Mouse (Mus musculus) limb, embryonic 11.5 days (tissue): ENCODE results near the gene Irs3. TPM values are rescaled to one million over a fixed set of nuclear protein-coding genes. Genes with fewer than 3 reads are reported as not detected.
A peak's percentile ranks its signal among the peaks of the same experiment; 100 is the strongest.

Experiments used
- ATAC-seq: fragments of 200-750 bp; cut with Nextera tagmentation; 2 replicates; pipeline ENCODE4 v1.8.0; 2017; ENCODE audit warnings: low read depth; ENCODE audit not compliant: insufficient number of reproducible peaks, low FRiP score, low TSS enrichment
- DNase-seq: peaks from one replicate; pipeline ENCODE4 v3.0.0-alpha.2; 2015; ENCODE audit warnings: low spot score
- H3K27ac ChIP-seq: fragments of 300-500 bp; sonication (generic); replicated peaks from 2 replicates; pipeline ENCODE4 v1.5.1; 2014; ENCODE audit warnings: low read depth, mild to moderate bottlenecking, low read length
- H3K27me3 ChIP-seq: fragments of 300-500 bp; sonication (generic); 2 replicates; pipeline ENCODE4 v1.6.1; 2014; ENCODE audit warnings: mild to moderate bottlenecking, low read length, mixed read lengths; ENCODE audit not compliant: control insufficient read depth, insufficient read depth
- H3K36me3 ChIP-seq: fragments of 300-500 bp; sonication (generic); 2 replicates; pipeline ENCODE4 v1.6.1; 2014; ENCODE audit warnings: mild to moderate bottlenecking, low read length, moderate library complexity, mixed read lengths; ENCODE audit not compliant: control insufficient read depth, insufficient read depth
- H3K4me1 ChIP-seq: fragments of 300-500 bp; sonication (generic); 2 replicates; pipeline ENCODE4 v1.6.1; 2014; ENCODE audit warnings: low read length, mixed read lengths; ENCODE audit not compliant: control insufficient read depth, insufficient read depth
- H3K4me2 ChIP-seq: fragments of 300-500 bp; sonication (generic); 2 replicates; pipeline ENCODE4 v1.6.1; 2014; ENCODE audit warnings: low read depth, mild to moderate bottlenecking, moderate library complexity; ENCODE audit not compliant: severe bottlenecking
- H3K4me3 ChIP-seq: fragments of 300-500 bp; sonication (generic); 2 replicates; pipeline ENCODE4 v1.5.1; 2014; ENCODE audit warnings: low read depth, low read length
- H3K9ac ChIP-seq: fragments of 300-500 bp; sonication (generic); 2 replicates; pipeline ENCODE4 v1.6.1; 2014; ENCODE audit warnings: mild to moderate bottlenecking, low read length
- H3K9me3 ChIP-seq: fragments of 300-500 bp; sonication (generic); 2 replicates; pipeline ENCODE4 v1.6.1; 2016; ENCODE audit warnings: low read length; ENCODE audit not compliant: control insufficient read depth
- whole genome bisulfite sequencing: fragments of 180-500 bp; shearing (Covaris S2); extraction: QIAGEN DNeasy Blood & Tissue Kit; methylation state at CpG from one replicate; pipeline ENCODE4 v1.1.7; 2014; 5-methylcytosine and 5-hydroxymethylcytosine counted together
- polyA plus RNA-seq: library from polyadenylated mRNA; unstranded; fragments of >200 nt; fragmentation: Nextera tagmentation; extraction: Ambion mirVana; gene quantifications from 2 replicates; pipeline ENCODE4 v1.2.1, GENCODE M21; 2014

The Irs3 gene
- polyA plus RNA-seq, 1 experiment from 2014 or later: 0.47 TPM

GRCm38 (mm10) chr5:137652474-137652873 is 7.0 kb upstream of the Irs3 start:
- Histone ChIP-seq H3K27ac (no peak overlapping the region), H3K4me1 (peaks cover 26% of the 10 kb centered on the region), H3K36me3 (peaks cover 6% of the 10 kb centered on the region), H3K9ac (no peak overlapping the region), H3K27me3 (no peaks in the 10 kb centered on the region), H3K4me2 (no peak overlapping the region), H3K4me3 (no peak overlapping the region), H3K9me3 (no peaks in the 10 kb centered on the region)
- WGBS: 17% methylated on average over 3 of the region's 3 CpGs
- peak; percentile 79 for DNase-seq
- ATAC-seq: no peak

GRCm38 (mm10) chr5:137649669-137650571 is 4.4 kb upstream of the Irs3 start:
- Histone ChIP-seq H3K4me1 (peaks cover 38% of the 10 kb centered on the region), H3K9ac (no peak overlapping the region), H3K27ac (0 out of 2 replicates have a peak overlapping the region, but pooled peaks have one; percentile 56), H3K9me3 (no peaks in the 10 kb centered on the region), H3K4me2 (no peak overlapping the region), H3K27me3 (peaks cover 6% of the 10 kb centered on the region), H3K36me3 (peaks cover 3% of the 10 kb centered on the region), H3K4me3 (no peak overlapping the region)
- no peak for ATAC-seq
- 12% methylated on average over 18 of the region's 18 CpGs for WGBS
- DNase-seq: peak; percentile 40

GRCm38 (mm10) chr5:137649251-137649650 is 3.7 kb upstream of the Irs3 start:
- Histone ChIP-seq H3K27ac (peak overlapping the region; percentile 56; the same call in 1 of the 2 replicates), H3K4me3 (no peak overlapping the region), H3K9ac (no peak overlapping the region), H3K27me3 (peaks cover 9% of the 10 kb centered on the region), H3K4me1 (peaks cover 39% of the 10 kb centered on the region), H3K9me3 (no peaks in the 10 kb centered on the region), H3K4me2 (no peak overlapping the region), H3K36me3 (0 out of 2 replicates have a peak, but pooled peaks cover 2% of the 10 kb centered on the region)
- ATAC-seq (no peak), DNase-seq (no peak)
- 48% methylated on average over 4 of the region's 4 CpGs for WGBS

- Histone ChIP-seq H3K4me2 (peak overlapping the region; percentile 18; the same call in 1 of the 2 replicates), H3K9ac (no peak overlapping the region), H3K27ac (peak overlapping the region; percentile 30; the same call in 1 of the 2 replicates), H3K4me3 (no peak overlapping the region), H3K4me1 (peaks cover 39% of the 10 kb centered on the region), H3K9me3 (no peaks in the 10 kb centered on the region), H3K36me3 (no peaks in the 10 kb centered on the region), H3K27me3 (peaks cover 10% of the 10 kb centered on the region)
- 35% methylated on average over 9 of the region's 9 CpGs for WGBS
- peak; percentile 54 for DNase-seq
- ATAC-seq: peak; percentile 45; the same call in 1 of the 2 replicates
Observed at GRCm38 (mm10) chr5:137647827-137648601, 2.5 kb upstream of the Irs3 start.

GRCm38 (mm10) chr5:137645091-137645651 is 343 bp downstream of the Irs3 start:
- WGBS: under 1% methylated on average over 44 of the region's 44 CpGs
- Histone ChIP-seq H3K4me1 (peaks cover 39% of the 10 kb centered on the region), H3K9me3 (no peaks in the 10 kb centered on the region)

GRCm38 (mm10) chr5:137644484-137644883 is 1.0 kb downstream of the Irs3 start:
- peaks cover 13% of the 10 kb centered on the region for H3K36me3 ChIP-seq
- H3K4me3 ChIP-seq: no peak overlapping the region
- no peaks in the 10 kb centered on the region for H3K9me3 ChIP-seq
- no peak overlapping the region for H3K27ac ChIP-seq
- H3K4me2 ChIP-seq: no peak overlapping the region
- DNase-seq (no peak), ATAC-seq (no peak)
- no peak overlapping the region for H3K9ac ChIP-seq
- WGBS: 36% methylated on average over 19 of the region's 19 CpGs
- H3K27me3 ChIP-seq: peaks cover 10% of the 10 kb centered on the region
- peaks cover 33% of the 10 kb centered on the region for H3K4me1 ChIP-seq

More at GRCm38 (mm10) chr5:137645091-137645651, 343 bp downstream of the Irs3 start:
- no peak overlapping the region for H3K27ac ChIP-seq
- H3K27me3 ChIP-seq: peaks cover 10% of the 10 kb centered on the region
- peak overlapping the region; percentile 27; the same call in 1 of the 2 replicates for H3K9ac ChIP-seq
- H3K36me3 ChIP-seq: peaks cover 7% of the 10 kb centered on the region
- peak; percentile 54 for DNase-seq
- H3K4me2 ChIP-seq: peak overlapping the region; percentile 51
- ATAC-seq: no peak
- H3K4me3 ChIP-seq: peak overlapping the region; percentile 32

GRCm38 (mm10) chr5:137642886-137643285 is 2.6 kb downstream of the Irs3 start:
- Histone ChIP-seq H3K4me2 (no peak overlapping the region), H3K4me3 (no peak overlapping the region), H3K27me3 (peaks cover 10% of the 10 kb centered on the region), H3K9ac (no peak overlapping the region), H3K27ac (no peak overlapping the region), H3K36me3 (peaks cover 21% of the 10 kb centered on the region), H3K9me3 (no peaks in the 10 kb centered on the region), H3K4me1 (peaks cover 17% of the 10 kb centered on the region)
- WGBS: 61% methylated on average over 4 of the region's 4 CpGs
- ATAC-seq: no peak
- no peak for DNase-seq

GRCm38 (mm10) chr5:137641054-137641453 is 4.5 kb downstream of the Irs3 start, which contains the start of gene Sap25:
TSS of gene Sap25 (plus strand) at chr5:137641334.
- Histone ChIP-seq H3K27me3 (peaks cover 10% of the 10 kb centered on the region), H3K4me1 (peaks cover 10% of the 10 kb centered on the region; the same call in 1 of the 2 replicates)
- no peak for ATAC-seq

More at GRCm38 (mm10) chr5:137641054-137641453, 4.5 kb downstream of the Irs3 start, which contains the start of gene Sap25:
- H3K4me3 ChIP-seq: no peak within 1 kb of the TSS
- no peaks in the 10 kb centered on the region for H3K9me3 ChIP-seq
- H3K9ac ChIP-seq: no peak within 1 kb of the TSS
- WGBS: 87% methylated on average over 19 of the region's 19 CpGs
- H3K4me2 ChIP-seq: no peak within 1 kb of the TSS
- H3K27ac ChIP-seq: no peak within 1 kb of the TSS
- H3K36me3 ChIP-seq: peaks cover 33% of the 10 kb centered on the region
- DNase-seq: no peak
